Mouse (Mus musculus): Measurements from ENCODE around the gene St6galnac1. TPM values are rescaled to one million over a fixed set of nuclear protein-coding genes. Genes with fewer than 3 reads are reported as not detected.
"Not testable (repeated sequence)": the region's sequence is repeated elsewhere in the genome, so short reads cannot be mapped to it uniquely, and the experiment has no call there.

St6galnac1 gene
- polyA plus RNA-seq, 1 experiment: not detected

DNA sequence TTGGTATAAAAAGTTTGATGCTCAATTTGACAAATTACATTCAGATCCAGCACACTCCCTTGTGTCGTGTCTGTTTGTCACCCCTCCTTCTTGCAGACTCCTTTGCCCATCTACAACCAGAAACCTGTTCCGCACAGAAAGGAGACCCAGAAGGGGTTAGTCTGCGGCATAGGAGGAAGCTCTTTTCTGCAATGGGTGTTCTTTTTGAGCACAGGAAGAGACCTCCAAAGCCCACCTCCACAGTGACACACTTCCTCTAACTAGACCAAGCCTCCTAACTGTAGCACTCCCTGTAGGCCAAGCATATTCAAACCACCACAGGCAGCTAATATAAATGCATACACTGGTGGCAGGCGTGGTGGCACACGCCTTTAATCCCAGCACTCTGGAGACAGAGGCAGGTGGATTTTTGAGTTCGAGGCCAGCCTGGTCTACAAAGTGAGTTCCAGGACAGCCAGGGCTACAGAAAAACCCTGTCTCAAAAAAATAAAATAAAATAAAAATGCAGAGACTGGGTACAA lies 44.2 kb downstream of the St6galnac1 start:
- not testable (repeated sequence) for DNase-seq (ENCODE audit: extremely low spot score in 1 of 2, low spot score in 1 of 2)

DNA sequence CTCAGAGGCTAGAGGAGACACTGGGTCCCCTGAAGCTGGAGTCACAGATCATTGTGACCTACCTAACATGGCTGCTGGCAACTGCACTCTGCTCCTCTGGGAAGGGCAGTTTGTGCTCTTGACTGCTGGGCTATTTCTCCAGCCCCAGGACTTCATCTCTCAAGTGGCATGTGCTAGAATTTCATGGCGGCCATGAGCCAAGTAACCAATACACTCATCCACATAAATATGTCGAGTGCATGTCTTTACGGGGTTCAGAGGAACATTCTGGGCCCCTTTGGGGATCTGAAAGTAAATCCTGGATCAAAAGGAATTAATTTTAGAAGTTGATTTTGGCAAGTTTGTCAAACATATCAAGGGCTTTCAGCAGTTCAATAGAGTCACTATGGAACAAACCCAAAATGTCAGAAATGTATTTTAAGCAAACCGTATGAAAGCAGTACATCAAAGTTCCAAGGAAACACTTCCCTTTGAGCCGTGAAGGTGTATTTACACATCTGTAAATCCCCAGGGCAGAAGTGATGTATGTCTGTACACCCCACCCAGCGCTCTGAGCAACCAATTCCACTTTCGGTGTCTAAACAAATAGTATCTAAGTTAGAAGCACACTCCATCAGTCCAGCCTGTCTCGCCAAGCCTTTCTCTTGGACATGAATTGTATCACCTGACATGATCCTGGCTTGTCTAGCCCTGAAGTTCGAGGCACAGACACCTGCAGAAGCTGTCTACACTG lies 45.9 kb downstream of the St6galnac1 start:
- DNase-seq (ENCODE audit: extremely low spot score in 1 of 2, low spot score in 1 of 2): no peak

DNA sequence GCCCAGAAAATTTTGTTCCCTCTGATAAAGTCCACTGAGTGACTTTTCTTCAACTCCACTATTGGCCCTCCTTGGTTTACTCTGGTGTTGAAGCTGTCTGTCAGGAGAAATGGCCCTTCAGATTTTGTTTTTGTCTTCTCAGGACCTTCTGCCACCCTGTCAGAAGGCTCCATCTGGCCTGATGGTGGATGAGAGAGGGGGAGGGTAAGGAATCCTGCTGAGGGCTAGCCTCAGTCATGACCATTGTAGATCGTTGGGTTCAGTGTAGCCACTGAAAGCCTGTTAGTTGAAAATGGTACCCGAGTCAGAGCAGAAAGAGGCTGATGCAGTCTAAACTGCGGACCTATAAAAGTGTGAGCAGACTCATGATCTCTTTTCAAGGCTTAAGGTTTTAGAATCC lies 49.2 kb downstream of the St6galnac1 start:
- DNase-seq (ENCODE audit: extremely low spot score in 1 of 2, low spot score in 1 of 2): no peak

DNA sequence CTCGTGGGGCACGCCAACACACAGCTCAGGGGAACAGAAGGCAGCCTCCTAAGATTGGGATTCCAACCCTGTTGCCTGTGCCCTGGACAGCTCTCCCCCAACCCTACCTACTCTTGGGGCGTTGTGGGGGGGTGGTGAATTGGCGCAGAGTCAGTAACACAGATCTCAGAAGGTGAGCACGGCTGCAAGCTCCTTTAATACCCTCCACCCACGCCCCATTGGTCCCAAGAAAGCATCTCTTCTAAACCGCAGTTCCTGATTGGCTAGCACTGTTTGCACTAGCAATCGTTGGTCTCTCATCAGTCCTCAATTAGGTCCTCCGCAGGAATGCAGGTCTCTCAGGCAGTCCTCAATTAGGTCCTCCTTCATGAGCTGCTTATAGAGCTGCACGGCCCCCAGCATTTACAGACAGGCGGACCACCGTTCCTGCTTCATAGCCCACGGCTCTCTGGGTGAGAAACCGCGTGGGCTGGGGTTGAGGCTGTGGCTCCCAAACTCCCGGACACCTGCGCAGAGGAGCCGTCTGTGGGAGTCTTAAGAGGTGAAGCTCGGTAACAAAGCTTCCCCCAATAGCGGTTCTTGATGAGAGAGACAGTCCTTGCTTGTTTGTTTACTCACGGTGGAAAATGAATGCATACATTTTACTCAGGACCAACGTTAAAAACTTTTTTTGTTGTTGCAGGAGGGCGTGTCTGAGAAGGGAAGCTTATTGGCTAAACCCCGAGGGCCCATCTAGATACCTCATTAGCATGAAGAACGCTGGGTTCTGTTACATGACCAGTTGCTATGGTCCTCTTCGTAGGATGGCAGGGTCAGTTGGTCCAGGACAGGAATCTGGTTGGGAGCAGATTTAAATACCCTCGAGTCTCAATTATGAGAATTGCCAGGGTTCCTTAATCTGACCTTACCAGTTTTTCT lies 50.0 kb downstream of the St6galnac1 start:
- DNase-seq (ENCODE audit: extremely low spot score in 1 of 2, low spot score in 1 of 2): peak in 1 of 2 experiments; percentile 2

DNA sequence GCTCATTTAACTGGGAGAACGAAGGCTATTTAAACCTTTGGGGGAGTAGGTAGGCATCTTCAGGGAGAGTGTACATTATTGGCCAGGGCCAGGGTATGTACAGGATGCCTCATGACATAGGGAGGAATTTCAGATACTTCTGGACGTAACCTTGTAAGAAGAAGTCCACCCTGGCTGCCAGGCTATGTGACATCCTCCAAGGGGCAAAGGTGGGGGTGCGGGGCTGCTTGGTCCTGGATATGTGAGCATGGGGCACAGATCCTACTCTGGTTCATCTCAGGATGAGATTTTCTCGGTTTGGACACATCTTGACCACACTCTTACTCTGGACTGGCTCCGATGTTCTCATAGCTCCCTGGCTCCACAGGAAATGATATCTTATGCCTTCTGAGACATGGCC lies 52.2 kb downstream of the St6galnac1 start:
- no peak for DNase-seq (ENCODE audit: extremely low spot score in 1 of 2, low spot score in 1 of 2)

DNA sequence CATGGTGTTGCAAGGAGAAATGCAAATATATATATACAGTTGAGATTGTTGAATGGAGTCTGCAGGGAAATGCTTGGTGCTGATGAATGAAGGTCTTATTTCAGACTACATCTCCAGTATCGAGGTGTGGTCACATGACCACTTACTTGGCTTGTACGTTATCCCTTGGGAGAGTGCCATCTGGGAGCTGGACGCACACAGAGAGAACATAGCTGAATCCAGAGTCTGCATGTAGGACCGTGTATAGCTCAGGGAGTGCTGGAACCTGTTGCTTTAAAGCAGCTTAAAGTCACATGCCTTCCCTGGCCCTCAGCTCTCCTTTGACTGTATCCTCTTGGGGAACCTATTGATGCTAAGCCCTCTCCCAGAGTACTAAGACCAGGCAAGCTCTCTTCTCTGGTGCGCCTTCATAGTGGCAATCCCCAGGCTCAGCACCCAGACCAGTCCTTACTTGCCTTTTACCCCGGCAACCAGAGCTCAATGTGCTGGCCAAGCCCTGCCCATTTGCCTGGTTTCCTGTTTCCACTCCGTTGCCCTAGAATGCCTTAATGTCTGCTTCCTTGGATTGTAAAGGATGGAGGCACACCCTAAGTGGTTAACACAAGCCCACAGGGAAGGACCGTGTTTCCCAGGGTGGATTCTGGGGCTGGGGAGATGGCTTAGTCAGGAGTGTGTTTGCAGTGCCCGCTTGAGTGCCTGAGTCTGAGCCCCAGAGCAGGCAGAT lies 53.6 kb downstream of the St6galnac1 start:
- no peak for DNase-seq (ENCODE audit: extremely low spot score in 1 of 2, low spot score in 1 of 2)

DNA sequence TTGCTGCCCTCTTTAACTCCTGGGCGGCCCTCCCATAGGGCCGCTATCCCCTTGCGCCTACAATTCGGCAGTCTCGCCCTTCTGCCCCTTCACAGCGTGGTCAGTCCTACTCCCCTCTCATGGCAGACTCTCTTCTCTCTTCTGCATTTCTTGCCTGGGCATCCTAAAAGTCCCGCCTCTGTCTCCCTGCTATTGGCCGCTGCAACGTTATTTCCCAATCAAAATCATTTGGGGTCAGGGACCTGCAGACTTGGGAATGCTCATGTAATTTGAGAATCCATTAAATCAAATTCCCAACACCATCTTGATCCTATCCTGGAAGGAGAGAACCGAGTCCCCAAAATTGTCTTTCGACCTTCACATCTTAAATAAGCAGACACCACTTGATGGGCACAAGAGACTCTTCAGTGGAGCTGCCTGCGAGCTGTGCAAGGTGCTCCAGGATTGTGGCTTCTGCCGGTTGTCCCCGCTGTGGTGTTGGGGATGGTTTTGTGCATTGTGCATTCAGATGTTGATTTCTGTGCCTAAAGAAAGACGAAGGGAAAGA lies 54.9 kb downstream of the St6galnac1 start:
- DNase-seq (ENCODE audit: extremely low spot score in 1 of 2, low spot score in 1 of 2): no peak

Other genes starting within 250 kb of the St6galnac1 start
- 13.7 and 17.6 TPM in 2 replicates for gene Sphk1, start 244.6 kb downstream of the St6galnac1 start, polyA plus RNA-seq (2012; rRNA removed)
- gene Ube2o, start 194.1 kb downstream of the St6galnac1 start, polyA plus RNA-seq (2012; rRNA removed): 77.1 and 86.0 TPM in 2 replicates
- gene Aanat, start 189.1 kb downstream of the St6galnac1 start, polyA plus RNA-seq (2012; rRNA removed): 2.1 and 2.8 TPM in 2 replicates
- 1.8 and 2.0 TPM in 2 replicates for gene Rhbdf2, start 148.5 kb downstream of the St6galnac1 start, polyA plus RNA-seq (2012; rRNA removed)
- gene Prcd, start 122.0 kb downstream of the St6galnac1 start, polyA plus RNA-seq (2012; rRNA removed): 5.7 and 6.4 TPM in 2 replicates
- 55.3 and 57.6 TPM in 2 replicates for gene Cygb, start 121.2 kb downstream of the St6galnac1 start, polyA plus RNA-seq (2012; rRNA removed)
- gene Mxra7, start 52.5 kb upstream of the St6galnac1 start, polyA plus RNA-seq (2012; rRNA removed): 13.1 and 16.8 TPM in 2 replicates
- gene Mettl23, start 67.8 kb upstream of the St6galnac1 start, polyA plus RNA-seq (2012; rRNA removed): 36.6 and 39.8 TPM in 2 replicates
- gene Jmjd6, start 67.9 kb upstream of the St6galnac1 start, polyA plus RNA-seq (2012; rRNA removed): 24.4 and 25.0 TPM in 2 replicates
- gene Mfsd11, start 76.9 kb upstream of the St6galnac1 start, polyA plus RNA-seq (2012; rRNA removed): 37.9 and 41.2 TPM in 2 replicates
- 324 and 333 TPM in 2 replicates for gene Srsf2, start 77.6 kb upstream of the St6galnac1 start, polyA plus RNA-seq (2012; rRNA removed)
- gene Mgat5b, start 143.4 kb upstream of the St6galnac1 start, polyA plus RNA-seq (2012; rRNA removed): 60.5 and 69.0 TPM in 2 replicates